Mouse (Mus musculus) liver (tissue): ENCODE results near the gene Col27a1.

Experiments used
- DNase-seq: peaks from one replicate; pipeline ENCODE4 v3.0.0-alpha.2; 2020; ENCODE audit warnings: mixed read lengths

The Col27a1 gene

DNA sequence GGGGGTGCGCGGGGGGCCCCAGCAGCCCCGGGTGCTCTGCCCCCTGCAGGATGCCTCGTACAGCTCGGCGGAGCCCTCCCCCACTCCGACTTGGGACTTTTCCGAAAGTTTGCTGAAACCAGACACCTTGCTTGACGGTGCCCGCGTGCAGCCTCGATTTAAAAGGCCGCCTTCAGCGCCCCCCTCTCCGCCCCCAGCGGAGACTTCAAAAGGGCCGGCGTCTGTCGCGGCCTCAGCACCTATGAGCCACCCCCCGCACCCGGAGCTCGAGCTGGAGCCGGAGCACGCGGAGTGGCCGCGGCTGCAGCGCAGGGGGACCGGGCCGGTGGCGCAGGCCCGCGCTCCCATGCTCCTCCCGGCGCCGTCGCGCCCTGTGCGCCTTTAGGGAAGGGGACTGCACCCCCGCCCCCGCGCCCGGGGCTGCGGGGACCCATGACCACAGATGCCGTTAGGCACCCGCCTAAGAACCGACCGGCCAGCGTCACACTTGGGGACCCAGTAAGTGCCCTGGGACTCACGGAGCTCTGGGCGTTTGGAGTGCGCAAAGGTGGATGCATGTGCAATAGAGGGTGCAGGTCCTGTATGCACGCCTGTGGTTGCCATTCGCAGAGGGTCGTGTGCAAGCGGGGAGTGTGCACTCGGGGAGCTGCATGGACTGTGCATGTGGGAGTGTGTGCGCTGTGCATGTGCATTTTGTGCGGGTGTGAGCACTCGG, at the start of gene Col27a1:
Gene Col27a1, plus strand, starts transcription at position 98 of the 715 bp plus-strand sequence.
- peak; percentile 44 for DNase-seq

DNA sequence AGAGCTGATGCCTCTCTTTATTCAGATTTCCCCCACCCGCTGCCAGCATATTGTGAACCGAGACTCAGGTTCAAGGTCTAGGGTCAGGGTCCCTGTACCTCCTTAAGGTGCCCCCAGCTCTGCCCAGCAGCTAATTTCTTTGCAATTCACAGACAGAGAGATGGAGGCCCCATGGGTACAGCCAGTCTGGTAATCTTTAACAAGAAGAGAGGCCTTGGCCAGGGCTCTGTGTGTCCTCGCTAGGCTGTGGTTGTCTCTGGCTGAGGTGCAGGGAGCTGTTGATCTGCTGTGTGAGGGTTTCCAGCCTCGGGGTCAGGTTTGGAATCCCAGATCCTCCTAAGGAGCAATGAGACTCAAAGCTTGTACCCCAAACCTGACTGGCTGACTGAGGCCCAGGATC, 48.2 kb upstream of the Col27a1 start:
- no peak for DNase-seq

DNA sequence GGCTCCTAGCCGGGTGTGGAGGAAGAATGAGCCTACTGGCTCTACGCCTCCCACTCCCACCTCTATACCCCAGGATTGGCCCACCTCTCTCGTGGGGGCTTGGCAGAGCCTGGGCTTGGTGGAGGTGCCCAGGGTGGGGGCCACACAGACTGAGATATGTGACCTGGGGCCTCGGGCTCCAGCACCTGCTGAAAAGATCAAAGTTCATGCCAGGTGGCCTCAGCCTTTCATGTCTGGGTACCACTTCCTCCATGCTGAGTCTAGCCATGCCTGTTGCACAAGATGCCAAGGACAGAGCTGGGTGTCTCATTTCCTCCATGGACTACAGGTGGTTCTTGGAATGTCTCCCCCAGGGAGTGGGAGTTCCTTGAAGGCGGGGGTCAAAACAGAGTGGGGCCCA, 47.5 kb upstream of the Col27a1 start:
- no peak for DNase-seq

DNA sequence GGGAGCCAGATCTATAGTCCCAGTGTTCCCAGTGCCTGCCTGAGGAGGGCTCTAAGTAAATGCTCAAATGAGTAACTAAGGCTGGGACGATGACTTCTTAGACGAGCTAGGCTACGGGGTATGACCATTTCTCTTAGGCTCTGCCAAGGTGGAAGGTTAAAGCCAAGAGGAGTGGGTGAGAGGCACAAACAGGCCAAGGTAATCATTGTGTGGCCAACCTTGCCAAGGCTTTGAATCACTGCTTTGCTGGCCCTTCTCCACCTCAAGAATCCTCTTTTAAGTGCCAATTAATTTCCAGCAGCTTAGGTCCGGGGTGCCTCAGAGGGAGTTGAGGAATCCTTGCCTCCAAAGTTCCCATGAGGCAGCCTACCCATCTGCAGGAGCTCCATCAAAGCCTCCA, 43.7 kb upstream of the Col27a1 start:
- no peak for DNase-seq

DNA sequence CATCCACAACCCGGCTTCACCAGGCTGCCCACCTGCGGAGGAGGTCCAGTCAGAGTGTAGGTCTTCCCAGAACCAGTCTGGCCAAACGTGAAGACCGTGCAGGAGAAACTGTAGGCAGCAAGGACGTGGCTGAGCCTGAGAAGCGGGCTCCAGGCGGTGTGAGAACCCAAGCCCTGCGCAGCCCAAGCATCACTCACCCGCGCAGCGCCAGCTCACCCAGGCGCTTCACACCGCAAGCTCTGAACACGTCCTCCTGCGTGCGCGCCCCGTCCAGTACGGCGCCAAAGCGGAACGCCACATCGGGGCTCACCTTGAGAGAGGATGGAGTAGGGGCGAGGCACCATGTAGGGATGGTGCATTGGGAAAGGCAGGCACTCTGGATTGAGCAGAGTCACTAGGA, 42.7 kb upstream of the Col27a1 start:
- DNase-seq = no peak

DNA sequence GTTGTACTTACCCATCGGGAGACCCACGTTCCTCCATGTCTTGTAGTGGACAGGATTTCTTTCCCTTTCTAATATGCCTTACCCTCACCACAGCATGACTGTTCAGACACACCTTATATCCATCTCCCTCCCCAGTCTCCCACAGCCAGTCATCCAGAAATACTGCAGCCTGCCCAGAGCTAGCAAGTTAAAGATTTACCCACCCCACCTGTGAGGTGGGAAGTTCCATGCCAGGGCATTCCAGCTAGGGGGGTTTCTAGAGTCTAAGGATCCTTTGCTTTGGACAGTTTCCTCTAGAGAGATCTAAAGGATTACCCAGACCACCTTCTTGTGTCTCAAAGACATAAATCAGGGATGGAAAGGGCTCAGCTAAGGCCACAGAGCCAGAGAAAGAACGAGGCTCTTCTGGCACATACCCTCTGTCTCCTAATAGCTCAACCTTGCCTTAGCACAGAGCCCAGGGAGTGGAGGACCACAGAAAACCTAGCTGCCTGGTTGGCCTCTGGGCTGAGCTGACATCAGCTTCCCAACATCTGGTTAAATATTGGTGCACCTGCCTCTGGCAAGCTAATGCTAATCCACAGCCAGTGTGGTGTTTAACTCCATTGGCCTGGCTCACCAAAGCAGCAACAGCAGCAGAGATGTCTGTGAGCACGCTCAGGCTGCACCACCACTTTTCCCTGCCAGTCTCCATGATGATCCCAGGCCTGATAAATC, 41.7 kb upstream of the Col27a1 start, which contains the start of gene Kif12:
Gene Kif12, minus strand, starts transcription at position 163 of the 717 bp plus-strand sequence.
- DNase-seq = peak; percentile 36

DNA sequence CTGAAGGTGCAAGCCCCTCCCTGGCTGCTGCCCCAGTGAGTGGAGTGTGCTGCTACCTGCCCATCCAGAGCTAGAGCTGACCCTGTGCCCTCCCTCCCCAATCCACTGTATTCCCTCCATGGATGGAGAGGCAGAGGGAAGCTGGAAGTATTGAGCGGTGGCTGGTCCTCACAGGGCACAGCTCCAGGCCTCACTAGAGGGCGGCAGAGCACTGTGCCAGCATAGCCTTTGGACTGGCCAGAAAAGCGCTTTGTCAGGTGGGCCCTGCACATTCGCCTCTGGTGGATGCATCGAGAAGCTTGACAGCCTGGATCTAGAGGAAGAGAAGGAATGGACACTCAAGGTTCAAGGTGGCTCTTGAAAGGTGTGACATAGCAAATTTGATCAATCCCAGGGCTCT, 32.2 kb upstream of the Col27a1 start:
- DNase-seq = peak; percentile 52

DNA sequence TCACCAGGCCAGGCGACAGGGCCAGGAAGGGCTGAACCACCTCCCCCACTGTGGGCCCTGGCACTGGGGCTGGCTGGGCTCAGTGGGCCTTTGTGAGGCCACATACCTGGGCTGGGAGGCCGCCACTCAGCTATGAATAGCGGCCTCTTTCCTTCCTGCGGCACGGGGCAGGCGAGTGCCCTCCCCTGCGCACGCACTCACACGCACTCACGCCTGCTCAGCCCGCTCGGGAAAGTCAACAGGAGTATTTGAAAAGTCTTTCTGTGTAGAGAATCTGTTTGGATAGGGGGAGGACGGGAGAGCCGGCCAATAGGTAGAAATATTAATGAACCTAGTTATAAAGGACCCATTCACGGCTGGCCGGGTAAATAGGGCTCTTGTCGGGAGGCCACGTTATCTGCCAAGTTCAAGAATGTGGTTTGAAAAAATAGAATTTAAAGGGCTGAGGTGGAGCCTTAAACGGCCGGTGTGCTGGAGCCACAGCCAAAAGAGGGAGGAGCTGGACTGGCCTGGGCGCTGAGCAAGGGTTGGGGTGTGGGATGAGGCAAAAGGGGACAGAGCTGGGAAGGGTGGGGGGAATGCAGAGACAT, 27.4 kb upstream of the Col27a1 start:
- peak; percentile 34 for DNase-seq

DNA sequence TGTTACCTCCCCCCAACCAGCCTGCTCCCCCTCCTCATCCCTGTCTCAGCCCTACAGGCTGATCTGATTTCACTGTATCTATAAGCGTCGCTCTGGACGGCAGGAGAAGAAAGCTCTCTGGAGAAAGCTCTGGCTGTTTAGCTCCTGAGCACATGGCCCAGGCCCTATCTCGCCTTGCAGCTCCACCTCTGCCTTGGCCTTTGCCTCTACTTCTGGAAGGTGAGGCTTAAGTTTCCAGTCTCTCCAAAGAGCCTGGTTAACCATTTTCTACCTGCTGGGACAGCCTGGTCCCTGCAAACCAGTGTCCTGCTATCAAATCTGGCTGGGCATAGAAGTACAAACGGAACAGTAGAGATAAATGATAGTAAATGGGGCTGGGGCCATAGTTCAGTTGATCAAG, 22.2 kb upstream of the Col27a1 start:
- no peak for DNase-seq

DNA sequence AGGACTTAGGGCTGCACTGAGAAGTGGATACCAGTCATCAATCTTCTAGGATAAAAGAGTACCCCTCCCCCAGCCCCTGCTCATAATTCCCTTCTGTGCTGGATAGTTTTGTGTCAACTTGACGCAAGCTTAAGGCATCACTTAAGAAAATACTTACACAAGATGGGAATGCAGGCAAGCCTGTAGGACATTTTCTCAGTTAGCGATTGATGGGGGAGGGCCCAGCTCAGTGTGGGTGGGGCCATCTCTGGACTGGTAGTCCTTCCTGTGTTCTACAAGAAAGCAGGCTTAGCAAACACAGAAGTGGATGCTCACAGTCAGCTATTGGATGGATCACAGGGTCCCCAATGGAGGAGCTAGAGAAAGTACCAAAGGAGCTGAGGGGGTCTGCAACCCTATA, 19.4 kb upstream of the Col27a1 start:
- DNase-seq = no peak

DNA sequence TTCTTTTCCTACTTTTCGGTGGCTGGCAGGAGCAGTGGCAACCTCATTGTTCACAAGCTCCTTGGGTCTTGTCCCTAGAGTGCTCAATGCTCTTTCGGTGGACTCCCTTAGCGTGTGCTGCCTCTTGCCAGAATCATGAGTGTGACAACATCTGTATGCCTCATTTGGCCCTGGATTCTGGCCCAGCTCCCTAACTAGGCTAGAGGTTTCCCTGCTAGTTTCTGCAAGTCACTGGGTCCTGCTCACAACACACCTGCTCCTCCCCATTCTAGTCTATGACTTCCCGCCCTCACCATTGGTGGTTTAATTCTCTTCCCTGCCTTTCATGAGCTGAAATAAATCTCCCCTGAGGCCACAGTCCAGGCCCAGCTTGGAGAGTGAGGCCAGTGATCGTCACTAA, 14.4 kb upstream of the Col27a1 start:
- no peak for DNase-seq

DNA sequence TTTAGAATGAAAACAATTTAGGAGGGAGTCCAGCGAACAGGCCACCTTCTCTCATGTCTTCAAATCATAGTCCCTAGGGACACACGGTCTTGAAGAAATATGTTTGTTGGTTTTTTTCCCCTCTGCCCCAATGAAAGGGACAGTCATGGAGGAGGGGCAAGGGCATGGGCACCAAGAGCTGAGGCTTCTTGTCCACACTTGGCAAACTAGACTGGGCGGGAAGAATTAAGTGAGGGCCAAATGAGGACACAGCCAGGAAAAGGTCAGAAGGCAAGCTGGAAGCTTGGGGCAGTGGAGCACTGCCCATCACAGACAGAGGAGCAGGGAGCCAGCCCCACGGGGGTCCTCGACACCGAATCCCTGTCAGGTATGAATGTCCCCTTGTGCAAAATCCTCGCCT, 9.9 kb upstream of the Col27a1 start:
- no peak for DNase-seq

DNA sequence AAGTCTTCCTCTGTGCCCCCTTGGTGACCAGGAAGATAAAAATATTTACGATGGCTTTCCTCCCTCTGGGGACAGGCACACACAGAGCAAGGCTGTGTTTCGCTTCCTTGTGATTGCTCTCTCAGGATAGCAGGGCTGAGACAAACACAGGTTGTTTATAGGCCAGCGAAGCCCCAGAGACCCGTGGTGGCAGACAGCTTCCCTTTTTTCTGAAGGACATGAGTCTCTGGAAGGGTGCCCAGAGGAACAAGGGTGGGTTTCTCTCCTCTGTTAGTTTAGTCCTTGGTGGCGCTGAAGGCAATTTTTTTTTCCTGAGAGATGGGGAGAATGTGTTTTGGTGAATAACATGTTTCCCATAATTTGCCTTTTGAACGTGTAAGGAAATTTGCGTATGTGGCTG, 8.2 kb upstream of the Col27a1 start:
- no peak for DNase-seq

DNA sequence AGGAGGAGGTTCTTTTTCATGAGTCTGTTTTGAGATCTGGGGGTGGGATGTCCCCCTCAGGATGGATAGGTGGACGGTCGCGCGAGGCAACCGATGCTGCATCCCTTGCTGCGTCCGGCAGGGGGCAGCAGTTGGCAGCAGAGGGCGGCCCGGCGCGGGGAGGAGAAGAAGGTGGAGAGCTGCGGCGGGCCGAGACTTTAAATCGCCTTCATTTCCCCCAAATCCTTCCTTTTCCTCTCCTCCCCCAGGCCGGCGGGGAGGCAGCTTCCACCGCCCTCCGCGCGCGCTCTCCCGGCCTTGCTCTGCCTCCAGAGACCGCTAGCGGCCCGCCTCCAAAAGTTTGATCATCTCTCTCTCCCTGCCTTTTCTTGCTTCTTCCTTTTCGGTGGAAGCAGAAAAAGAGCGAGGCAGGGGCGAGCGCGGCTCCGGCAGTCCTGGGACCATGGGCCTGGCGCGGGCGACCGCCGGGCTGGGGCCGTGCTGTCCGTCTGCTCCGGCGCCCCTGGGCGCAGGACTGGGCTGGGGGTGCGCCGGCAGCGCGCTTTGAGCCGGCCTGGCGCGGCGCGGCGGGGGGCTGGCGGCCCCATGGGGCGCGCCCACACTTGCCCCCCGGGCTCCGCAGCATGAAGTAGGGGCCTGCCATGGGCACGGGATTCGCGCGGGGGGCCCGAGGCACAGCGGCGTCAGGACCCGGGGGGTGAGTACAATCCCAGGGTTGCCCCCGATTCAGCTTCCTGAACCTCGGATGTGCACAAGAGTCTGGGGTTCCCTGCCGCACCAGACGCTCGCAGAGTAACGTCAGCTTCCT, 1.6 kb downstream of the Col27a1 start:
- peak; percentile 68 for DNase-seq

DNA sequence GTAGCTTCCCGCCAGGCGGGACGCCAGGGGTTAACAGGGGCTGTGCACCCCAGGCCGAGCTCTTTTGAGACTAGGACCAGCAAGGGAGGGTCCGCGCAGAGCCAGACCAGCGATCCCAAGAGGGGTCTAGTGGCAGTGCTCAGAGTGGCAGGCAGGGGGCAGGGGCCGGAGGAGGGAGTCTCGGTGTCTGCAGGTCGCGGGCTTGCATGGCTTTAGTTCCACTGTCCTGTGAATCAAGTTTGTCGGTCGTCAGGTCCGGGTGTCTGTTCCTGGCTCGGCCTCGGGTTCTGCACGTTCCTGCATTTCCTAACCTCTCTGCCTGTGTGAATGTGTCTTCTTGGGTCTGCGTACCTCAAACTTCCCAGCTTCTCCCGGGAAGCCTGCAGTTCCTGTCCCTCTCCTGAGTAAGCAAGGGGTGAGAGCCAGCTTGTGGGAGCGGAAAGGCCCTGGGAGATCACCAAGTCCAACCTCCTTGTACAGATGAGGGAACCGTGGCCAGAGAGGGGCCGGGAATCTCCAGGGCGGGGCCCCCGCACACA, 2.3 kb downstream of the Col27a1 start:
- DNase-seq = peak; percentile 45

DNA sequence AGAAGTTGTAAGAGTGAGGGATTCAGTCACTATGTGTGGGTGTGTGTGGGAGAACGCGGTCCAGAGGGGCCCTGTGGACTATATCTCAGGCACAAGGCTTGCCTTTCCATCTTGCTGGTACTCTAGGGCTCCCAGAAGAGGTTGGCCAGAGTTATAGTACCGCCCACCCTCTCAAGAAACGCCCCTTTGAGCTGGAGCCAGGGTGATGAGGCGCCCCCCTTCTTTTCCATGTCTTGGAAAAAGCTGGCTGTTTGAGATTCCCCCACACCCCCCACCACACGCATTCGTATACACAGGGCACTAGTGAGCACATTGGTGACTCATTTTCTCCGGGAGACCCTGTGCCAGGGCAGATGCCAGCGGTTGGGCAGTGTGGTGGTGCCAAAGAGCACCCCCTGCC, 2.8 kb downstream of the Col27a1 start:
- no peak for DNase-seq

DNA sequence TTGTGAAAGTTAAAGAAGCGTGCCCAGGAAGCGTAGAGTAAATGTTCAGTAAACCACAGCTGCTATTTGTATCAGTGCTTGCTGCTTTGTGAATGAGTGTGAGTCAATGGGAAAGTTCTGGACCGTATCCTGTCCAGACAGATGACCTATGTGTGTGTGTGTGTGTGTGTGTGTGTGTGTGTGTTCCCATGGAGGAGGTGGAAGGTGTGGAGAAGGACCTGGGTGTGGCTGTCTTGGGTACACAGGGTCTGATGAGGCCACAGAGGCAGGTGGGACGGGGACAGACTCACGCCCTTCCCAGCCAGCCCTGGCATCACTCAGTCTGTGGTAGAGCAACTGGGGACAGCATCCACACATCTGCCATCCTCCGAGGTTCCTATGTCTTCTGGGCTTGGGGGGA, 3.7 kb downstream of the Col27a1 start:
- DNase-seq = no peak

DNA sequence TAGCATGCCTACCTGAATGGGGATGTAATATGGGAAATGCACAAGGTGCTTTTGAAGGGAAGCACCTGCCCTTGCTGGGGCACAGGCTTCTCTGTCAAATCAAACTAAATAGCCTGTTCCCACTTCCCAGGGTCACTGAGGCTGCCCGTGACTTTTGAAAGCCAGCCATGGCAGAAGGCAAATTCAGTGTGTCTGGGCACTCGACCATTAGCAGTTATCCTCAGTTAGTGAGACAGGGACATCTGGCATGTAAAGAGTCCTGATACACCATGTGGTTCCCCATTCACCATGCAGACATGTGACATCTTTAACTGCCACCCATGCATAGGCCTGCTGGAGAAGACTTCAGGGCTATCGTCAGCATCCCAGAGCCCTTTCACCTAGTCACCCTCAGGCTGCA, 5.3 kb downstream of the Col27a1 start:
- no peak for DNase-seq

DNA sequence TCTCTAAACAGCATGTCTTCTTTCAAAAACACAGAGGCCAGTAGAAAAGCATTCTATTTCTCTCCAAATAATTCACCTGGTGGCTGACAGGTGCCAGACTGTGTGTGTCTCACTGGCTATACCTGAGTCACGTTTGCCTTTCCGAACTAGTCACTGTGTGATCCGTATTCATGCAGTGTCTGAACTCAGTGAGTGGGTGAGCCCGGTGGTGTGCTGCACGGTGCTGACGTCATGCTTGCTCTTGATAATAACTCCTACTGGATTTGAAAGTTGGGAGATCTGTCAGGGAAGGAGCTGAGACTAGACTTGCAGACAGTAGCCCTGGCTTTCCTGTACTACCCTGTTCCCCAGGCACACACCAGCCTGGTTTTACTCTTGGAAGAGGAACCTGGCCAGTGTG, 5.8 kb downstream of the Col27a1 start:
- DNase-seq = no peak

DNA sequence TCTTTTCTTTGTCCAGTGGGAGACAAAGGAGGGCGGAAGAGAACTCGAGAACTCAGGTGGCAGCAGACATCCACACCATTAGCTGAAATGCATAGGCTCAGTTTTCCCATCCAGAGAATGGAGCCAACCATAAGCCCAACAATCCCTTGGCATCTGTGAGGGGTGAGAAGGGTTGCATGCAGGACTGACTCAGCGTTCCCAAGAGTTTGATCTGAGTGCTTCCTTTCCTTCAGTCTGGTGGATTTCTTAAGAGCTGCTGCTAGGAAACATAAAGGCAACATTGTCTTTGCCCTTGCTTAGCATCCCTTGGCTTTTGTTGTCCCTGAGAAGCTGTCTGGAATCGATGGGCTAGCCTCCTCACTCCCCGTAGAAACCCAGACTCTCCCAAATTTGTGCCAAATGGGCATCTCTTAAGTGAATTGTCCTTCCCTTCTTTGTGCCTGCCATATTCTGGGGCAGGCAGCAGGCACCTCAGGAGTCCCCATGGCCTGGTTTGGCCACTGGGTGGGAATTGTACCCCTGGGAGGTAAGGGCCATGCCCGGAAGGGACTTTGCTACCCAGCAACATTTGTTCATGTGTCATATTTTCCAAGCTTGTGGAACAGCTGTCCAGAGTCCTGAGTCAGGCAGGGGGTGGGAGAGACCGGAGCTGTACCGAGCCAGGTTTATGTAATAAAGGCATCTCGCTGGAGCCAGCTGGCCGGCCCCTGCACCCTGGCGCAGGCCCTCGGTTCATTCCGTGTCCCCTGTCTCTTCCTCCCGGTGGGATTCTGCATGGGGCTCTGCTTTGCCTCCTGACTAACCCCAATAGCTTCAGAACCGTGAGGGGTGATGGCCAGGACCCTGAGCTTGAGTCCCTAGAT, 7.5 kb downstream of the Col27a1 start:
- DNase-seq = no peak

DNA sequence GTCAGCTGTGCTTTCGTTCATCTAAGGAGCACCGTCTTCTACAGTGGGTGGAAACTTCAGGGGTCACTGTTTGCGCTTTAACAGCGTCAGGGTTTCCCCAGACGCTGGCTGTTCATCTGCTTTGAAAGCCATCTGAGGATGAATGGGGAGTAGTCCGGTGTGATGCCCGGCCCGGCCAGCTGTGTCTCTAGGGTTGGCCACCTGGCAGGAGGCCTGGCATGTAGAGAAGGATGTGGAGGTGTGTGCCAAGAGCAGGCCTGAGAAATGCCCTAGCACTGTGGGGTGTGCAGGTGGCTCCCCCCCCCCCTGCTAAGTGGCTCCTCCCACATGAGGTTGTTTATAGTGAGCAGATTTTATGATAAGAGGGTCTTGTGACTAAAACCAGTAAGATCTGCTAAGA, 8.4 kb downstream of the Col27a1 start:
- DNase-seq = no peak

DNA sequence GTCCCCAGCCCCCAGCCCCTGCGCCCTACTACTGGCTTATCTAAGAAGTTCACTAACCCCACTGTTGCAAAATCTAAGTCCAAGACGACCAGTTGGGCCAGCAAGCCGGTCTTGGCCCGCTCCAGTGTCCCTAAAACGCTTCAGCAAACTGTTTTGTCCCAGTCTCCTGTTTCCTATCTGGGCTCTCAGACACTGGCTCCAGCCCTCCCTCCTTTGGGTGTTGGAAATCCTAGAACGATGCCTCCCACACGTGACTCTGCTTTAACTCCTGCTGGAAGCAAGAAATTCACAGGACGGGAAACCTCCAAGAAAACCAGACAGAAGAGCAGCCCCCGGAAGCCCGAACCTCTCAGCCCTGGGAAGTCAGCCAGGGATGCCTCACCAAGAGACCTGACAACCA, 11.6 kb downstream of the Col27a1 start:
- no peak for DNase-seq
